Mouse (Mus musculus) adipocyte (in vitro differentiated cells): ENCODE data around the gene Pex16.

Experiments
- DNase-seq: peaks from one replicate; pipeline ENCODE4 v3.0.0-alpha.2; 2016; ENCODE audit warnings: low spot score

The Pex16 gene

GRCm38 (mm10) chr2:92423156-92423555 lies 48.7 kb downstream of the Pex16 start:
- no peak for DNase-seq

GRCm38 (mm10) chr2:92423702-92424461 lies 49.4 kb downstream of the Pex16 start:
- peak; percentile 97 for DNase-seq

- DNase-seq, result peak; percentile 97
Measured at GRCm38 (mm10) chr2:92424462-92425308, 50.2 kb downstream of the Pex16 start.

GRCm38 (mm10) chr2:92425366-92425765 lies 50.9 kb downstream of the Pex16 start:
- no peak for DNase-seq

- peak; percentile 56 for DNase-seq
Measured at GRCm38 (mm10) chr2:92426426-92426825, 52.0 kb downstream of the Pex16 start.

- DNase-seq, result peak; percentile 87
Measured at GRCm38 (mm10) chr2:92427882-92428281, 53.4 kb downstream of the Pex16 start.

- peak; percentile 41 for DNase-seq
Measured at GRCm38 (mm10) chr2:92430089-92430488, 55.6 kb downstream of the Pex16 start.
